ENCODE assay signal across 9 mouse cellular contexts in genomic region chr10:69574190-69574663, GRCm38 (mm10).
DNase-seq lines count a peak whose midpoint lies in the region; ATAC-seq and TF ChIP-seq lines count a peak whose summit lies in the region.
"Had no signal": no experiment of that assay in that cellular context is flagged by ENCODE, and none has a peak within 500 bp of the region (broad histone marks: within the 10 kb centered on the region; RNA-seq: fewer than 3 reads in every experiment).

No protein-coding gene starts in this region.

- no peak overlapping the region for H3K27ac ChIP-seq in lung, embryonic 16.5 days (ENCODE audit: low read length)
- H3K27ac ChIP-seq in hindbrain, postnatal 0 days: no peak overlapping the region; the same call in 1 of the 2 replicates

- no peaks in the 10 kb centered on the region for H3K36me3 ChIP-seq in lung, embryonic 16.5 days (ENCODE audit: control insufficient read depth, insufficient read depth, low read length)
- H3K36me3 ChIP-seq in hindbrain, postnatal 0 days (ENCODE audit: insufficient read depth, low read length): no peaks in the 10 kb centered on the region

- 0 out of 2 replicates have a peak overlapping the region, but pooled peaks have one; percentile 4 for H3K4me2 ChIP-seq in lung, embryonic 16.5 days (ENCODE audit: low read depth, low read length)
- H3K4me2 ChIP-seq in hindbrain, postnatal 0 days (ENCODE audit: low read depth, low read length): peak overlapping the region; percentile 44

- H3K9me3 ChIP-seq in lung, embryonic 16.5 days (ENCODE audit: control insufficient read depth, low read length): no peaks in the 10 kb centered on the region
- H3K9me3 ChIP-seq in hindbrain, postnatal 0 days (ENCODE audit: low read length): no peaks in the 10 kb centered on the region

- peaks cover 14% of the 10 kb centered on the region; the same call in 1 of the 2 replicates for H3K4me1 ChIP-seq in lung, embryonic 16.5 days (replicated peaks; ENCODE audit: control insufficient read depth, insufficient read depth, low read length)
- peaks cover 18% of the 10 kb centered on the region; the same call in 1 of the 2 replicates for H3K4me1 ChIP-seq in hindbrain, postnatal 0 days (ENCODE audit: insufficient read depth, low read length)

- peak; percentile 20 to 27 for DNase-seq in adrenal gland, postnatal 36 days
- no peak for DNase-seq in adrenal gland, postnatal 10 days
- no peak for DNase-seq in lung, postnatal 25 days (ENCODE audit: low spot score)
- DNase-seq in hindbrain, postnatal 0 days (ENCODE audit: low spot score): peak; percentile 73
- DNase-seq in retina, embryonic 14.5 days (ENCODE audit: low spot score): peak; percentile 55
- no peak for DNase-seq in gastrocnemius, postnatal 10 days

- no peak overlapping the region for H3K4me3 ChIP-seq in lung, embryonic 16.5 days (ENCODE audit: low read length)
- H3K4me3 ChIP-seq in hindbrain, postnatal 0 days (ENCODE audit: low read length): peak overlapping the region; percentile 2; the same call in 1 of the 2 replicates
- H3K4me3 ChIP-seq: myocyte had no signal

- no peak for ATAC-seq in lung, embryonic 16.5 days (ENCODE audit: low read depth)
- peak; percentile 54 for ATAC-seq in hindbrain, postnatal 0 days
- ATAC-seq in megakaryocyte progenitor cell, adult 5-6 weeks (replicated peaks; ENCODE audit: poor library complexity): no peak

- WGBS in lung, embryonic 16.5 days: 14% methylated on average over 11 of the region's 11 CpGs
- 6% methylated on average over 11 of the region's 11 CpGs for WGBS in hindbrain, postnatal 0 days

- H3K9ac ChIP-seq in lung, embryonic 16.5 days (ENCODE audit: low read length): no peak overlapping the region
- no peak overlapping the region for H3K9ac ChIP-seq in hindbrain, postnatal 0 days (replicated peaks; ENCODE audit: low read length)

- no peak for TF ChIP-seq CTCF in hindbrain, postnatal 0 days (IDR thresholded peaks at IDR 0.05; ENCODE audit: low read depth)

- no peaks in the 10 kb centered on the region; the same call in 1 of the 2 replicates for H3K27me3 ChIP-seq in lung, embryonic 16.5 days (ENCODE audit: control insufficient read depth, insufficient read depth, low read depth, low read length)
- no peaks in the 10 kb centered on the region for H3K27me3 ChIP-seq in hindbrain, postnatal 0 days (ENCODE audit: insufficient read depth, low read length)

Comparison
In these comparisons a context has a peak if more than half of its experiments do, and no peak if none do; other contexts are left out.
1. DNase-seq: peak in adrenal gland, postnatal 36 days (2 of 2), hindbrain, postnatal 0 days (single experiment) and retina, embryonic 14.5 days (single experiment); none in adrenal gland, postnatal 10 days (single experiment), lung, postnatal 25 days (single experiment) and gastrocnemius, postnatal 10 days (single experiment).